Mouse (Mus musculus): Measurements from ENCODE around the gene B130006D01Rik. TPM values are rescaled to one million over a fixed set of nuclear protein-coding genes. Genes with fewer than 3 reads are reported as not detected.

Gene B130006D01Rik
- polyA plus RNA-seq, 1 experiment from 2014 or later: 1.7 TPM

DNA sequence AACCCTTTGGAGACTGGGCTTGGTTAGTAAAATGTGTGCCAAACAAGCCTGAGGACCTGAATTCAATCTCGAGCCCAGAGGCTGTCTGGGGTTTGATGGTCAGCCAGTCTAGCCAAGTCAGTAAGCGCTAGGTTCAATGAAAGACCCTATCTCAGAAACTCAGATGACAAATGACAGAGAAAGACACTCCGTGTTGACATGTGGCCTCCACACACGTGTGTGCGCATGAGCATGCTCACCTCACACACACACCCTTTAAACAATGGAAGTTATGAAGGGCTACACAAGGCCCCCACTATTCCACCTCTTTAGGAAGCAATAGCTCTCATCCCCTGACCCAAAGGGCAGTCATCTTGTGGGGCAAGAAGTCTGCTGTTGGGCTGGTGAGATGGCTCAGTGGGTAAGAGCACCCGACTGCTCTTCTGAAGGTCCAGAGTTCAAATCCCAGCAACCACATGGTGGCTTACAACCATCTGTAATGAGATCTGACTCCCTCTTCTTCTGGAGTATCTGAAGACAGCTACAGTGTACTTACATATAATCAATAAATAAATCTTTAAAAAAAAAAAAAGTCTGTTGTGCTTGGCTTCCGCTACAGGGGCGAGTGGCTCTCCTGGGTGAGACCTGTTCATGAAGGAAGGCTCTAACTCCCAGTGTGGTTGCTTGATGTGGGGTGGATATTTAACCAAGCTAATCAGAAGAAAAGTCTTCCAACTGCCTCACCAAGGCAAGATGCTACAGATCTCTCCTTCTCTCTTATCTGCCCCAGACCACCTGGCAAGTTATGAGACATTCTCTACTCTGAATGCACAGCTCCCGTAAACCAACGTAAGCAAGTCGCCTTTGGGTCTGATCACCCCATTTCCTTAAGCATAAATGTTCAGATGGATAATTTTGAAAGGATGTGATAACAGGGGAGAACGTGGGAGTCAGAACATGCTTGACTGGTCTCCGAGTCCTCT is 22.3 kb upstream of the B130006D01Rik start:
- H3K27me3 ChIP-seq (replicated peaks): no peaks in the 10 kb centered on the region
- no peak overlapping the region for H3K9ac ChIP-seq
- H3K27ac ChIP-seq: no peak overlapping the region
- no peak overlapping the region for H3K4me3 ChIP-seq
- no peak overlapping the region for H3K4me2 ChIP-seq
- ATAC-seq (replicated peaks): no peak
- H3K9me3 ChIP-seq: no peaks in the 10 kb centered on the region
- H3K36me3 ChIP-seq (replicated peaks): no peaks in the 10 kb centered on the region
- WGBS: 92% methylated on average over 13 of the region's 13 CpGs
- H3K4me1 ChIP-seq: no peaks in the 10 kb centered on the region

DNA sequence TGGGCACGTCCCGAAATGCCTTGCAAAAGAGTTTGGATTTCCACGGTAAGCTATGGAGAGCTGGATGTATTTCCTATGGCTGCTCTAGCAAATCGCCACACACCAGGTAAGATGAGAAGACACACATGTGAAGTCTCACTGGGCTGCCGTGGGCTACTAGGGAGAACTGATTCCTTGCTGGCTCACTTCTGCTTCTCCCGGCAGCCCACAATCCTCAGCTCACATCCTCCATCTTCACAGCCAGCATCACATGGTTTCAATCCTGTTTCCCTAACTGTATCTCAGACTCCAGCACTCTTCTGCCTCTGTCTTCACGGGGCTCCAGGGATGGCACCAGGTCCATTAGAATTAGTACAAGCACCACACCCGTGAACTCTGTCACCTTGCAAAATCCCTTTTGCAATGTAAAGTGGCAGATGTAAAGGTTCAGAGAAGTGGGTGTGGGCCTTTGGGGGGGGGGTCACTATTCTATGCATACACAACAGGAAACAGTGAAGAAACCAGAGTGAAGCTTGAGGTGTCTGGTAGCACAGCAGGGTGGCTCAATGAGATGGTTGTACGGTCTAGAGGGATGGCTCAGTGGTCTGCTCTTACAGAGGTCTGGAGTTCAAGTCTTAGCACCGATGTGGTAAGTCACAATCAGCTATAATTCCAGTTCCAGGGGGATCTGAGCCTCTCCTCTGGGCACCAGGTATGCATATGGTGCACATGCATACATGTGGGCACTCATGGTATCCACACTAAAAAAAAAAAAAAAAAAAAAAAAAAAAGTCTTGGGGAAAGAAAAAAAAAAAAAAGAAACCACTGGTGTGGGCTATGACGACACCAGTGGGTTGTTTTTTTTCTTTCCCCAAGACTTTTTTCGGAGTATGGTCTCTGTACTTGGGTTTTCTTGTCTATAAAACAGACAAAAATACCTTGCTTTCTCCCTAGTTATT is 19.1 kb upstream of the B130006D01Rik start:
- H3K27ac ChIP-seq: no peak overlapping the region
- H3K36me3 ChIP-seq (replicated peaks): no peaks in the 10 kb centered on the region
- no peaks in the 10 kb centered on the region for H3K4me1 ChIP-seq
- H3K4me2 ChIP-seq: no peak overlapping the region
- WGBS: 92% methylated on average over 12 of the region's 12 CpGs
- H3K27me3 ChIP-seq (replicated peaks): no peaks in the 10 kb centered on the region
- no peak overlapping the region for H3K4me3 ChIP-seq
- H3K9me3 ChIP-seq: no peaks in the 10 kb centered on the region
- no peak for ATAC-seq (replicated peaks)
- H3K9ac ChIP-seq: no peak overlapping the region

DNA sequence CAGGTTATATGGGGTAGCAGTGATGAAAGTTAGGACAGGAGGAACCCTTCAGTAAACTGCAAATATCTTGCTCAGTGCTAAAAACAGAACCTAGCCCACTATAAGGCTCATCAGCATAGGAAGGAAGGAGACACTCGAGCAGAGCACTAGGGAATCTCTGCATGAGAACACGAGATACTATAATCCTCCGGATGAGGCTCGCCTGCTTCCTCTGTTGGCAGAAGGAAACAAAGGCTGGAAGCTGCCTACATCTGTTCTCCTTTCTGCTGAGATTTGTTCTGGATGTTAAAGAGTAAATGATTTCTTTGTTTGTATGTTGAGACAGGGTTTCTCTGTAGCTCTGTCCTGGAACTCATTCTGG is 18.4 kb upstream of the B130006D01Rik start:
- no peak for ATAC-seq (replicated peaks)
- H3K4me2 ChIP-seq: no peak overlapping the region
- H3K9me3 ChIP-seq: no peaks in the 10 kb centered on the region
- H3K27me3 ChIP-seq (replicated peaks): no peaks in the 10 kb centered on the region
- WGBS: 40% methylated on average over 4 of the region's 4 CpGs
- H3K4me3 ChIP-seq: no peak overlapping the region
- H3K4me1 ChIP-seq: no peaks in the 10 kb centered on the region
- H3K36me3 ChIP-seq (replicated peaks): no peaks in the 10 kb centered on the region
- no peak overlapping the region for H3K27ac ChIP-seq
- H3K9ac ChIP-seq: no peak overlapping the region

DNA sequence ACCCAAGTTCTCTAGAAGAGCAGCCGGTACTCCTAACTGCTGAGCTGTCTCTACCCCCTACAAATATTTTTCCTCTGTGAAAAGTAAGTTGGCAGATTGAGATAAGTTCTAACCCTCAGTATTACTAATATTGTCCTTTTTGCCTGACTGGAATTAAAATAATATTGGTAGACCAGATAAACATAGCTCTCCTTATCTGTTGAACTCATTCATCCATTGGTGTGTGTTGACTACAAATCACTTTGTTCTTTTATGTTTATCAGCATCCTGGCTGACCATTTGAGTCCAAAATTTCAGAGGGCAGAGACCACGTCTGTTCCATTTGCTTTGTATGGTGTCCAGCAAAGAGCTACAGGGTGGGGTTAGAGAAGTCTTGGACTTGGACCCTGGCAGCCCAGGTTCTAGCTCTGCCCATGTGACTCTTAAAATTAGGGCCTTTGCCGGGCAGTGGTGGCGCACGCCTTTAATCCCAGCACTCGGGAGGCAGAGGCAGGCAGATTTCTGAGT is 13.8 kb upstream of the B130006D01Rik start:
- H3K9me3 ChIP-seq: no peaks in the 10 kb centered on the region
- 92% methylated on average over 6 of the region's 6 CpGs for WGBS
- H3K36me3 ChIP-seq (replicated peaks): no peaks in the 10 kb centered on the region
- H3K9ac ChIP-seq: no peak overlapping the region
- no peak overlapping the region for H3K4me3 ChIP-seq
- H3K27ac ChIP-seq: no peak overlapping the region
- no peak overlapping the region for H3K4me2 ChIP-seq
- ATAC-seq (replicated peaks): no peak
- H3K27me3 ChIP-seq (replicated peaks): no peaks in the 10 kb centered on the region
- H3K4me1 ChIP-seq: peaks cover 11% of the 10 kb centered on the region

DNA sequence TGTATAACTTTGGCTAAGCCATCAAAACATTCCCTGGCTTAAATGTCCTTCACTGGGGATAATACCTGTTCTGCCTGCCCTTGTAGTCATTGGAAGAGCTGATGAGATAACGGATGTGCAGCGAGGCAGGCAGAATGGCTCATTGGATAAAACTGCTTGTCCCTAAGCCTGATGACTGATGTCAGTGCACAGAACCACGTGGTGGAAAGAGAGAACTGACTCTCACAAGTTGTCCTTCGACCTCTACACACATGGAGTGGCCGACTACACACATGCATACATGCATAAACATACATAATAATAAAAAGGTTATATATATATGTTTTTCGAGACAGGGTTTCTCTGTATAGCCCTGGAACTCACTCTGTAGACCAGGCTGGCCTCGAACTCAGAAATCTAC is 12.9 kb upstream of the B130006D01Rik start:
- Histone ChIP-seq H3K4me2 (no peak overlapping the region), H3K9me3 (no peaks in the 10 kb centered on the region), H3K27me3 (replicated peaks) (no peaks in the 10 kb centered on the region), H3K27ac (no peak overlapping the region), H3K4me1 (peaks cover 20% of the 10 kb centered on the region), H3K4me3 (no peak overlapping the region), H3K9ac (no peak overlapping the region), H3K36me3 (replicated peaks) (no peaks in the 10 kb centered on the region)
- ATAC-seq (replicated peaks): no peak
- WGBS: 83% methylated on average over 7 of the region's 7 CpGs

DNA sequence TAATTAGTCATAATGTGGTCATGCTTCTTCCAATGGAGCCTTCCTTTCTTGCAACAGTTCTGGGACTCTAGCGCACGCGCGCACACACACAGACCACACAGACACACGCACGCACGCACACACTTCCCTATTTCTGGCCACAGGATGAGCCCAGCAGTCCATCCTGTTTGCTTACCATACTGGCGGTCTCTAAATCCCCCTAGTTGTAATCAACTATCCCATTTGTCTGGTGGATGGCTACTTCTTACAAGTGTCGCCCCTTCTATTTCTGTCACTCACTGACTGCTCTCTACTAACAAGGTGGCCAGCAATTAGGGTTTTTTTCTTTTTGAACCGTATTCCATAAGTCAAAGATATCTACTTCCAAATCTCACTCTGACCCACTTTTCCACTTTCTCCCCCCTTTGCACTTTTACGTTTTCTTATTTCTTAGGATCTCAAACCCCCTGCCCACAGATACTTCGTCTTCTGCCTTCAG is 11.3 kb upstream of the B130006D01Rik start:
- 28% methylated on average over 12 of the region's 12 CpGs for WGBS
- H3K4me2 ChIP-seq: peak overlapping the region; percentile 67

DNA sequence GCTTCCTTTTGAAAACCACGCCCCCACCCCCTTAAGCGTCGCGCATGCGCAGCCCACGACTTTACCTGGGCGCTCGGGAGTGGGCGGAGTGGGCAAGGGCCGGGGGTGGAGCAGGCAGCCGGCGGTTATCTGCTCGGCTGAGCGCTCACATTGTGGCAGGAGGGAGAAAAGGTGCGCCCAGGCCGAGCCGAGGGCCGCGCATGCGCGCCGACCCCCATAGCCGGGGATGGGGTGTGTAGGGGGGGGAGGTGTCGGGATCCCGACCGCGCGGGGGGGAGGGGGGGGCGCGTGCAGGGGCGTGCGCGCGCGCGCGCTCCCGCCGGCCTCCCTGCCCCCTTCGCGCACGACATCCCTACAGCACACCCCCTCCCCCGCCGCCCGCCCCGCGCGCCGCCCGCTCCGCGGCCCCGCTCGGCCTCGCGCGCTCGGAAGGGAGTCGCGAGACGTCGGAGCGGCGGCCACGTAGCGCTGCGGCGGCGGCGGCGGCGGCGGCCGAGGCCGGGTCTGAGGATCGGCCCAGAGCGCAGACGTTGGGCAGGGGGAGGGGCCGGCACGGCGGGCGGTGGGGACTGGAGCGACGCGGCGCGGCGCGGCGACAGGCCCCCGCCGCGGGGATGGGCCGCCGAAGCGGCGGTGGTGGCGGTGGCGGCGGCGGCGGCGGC is 10.7 kb upstream of the B130006D01Rik start, which contains the start of gene Zfp652:
Zfp652 (plus strand) TSS at position 111 of the 662 bp plus-strand sequence.
- no peaks in the 10 kb centered on the region for H3K9me3 ChIP-seq
- H3K27ac ChIP-seq: peak within 1 kb of the TSS; percentile 95
- peak within 1 kb of the TSS; percentile 80 for H3K9ac ChIP-seq
- H3K4me1 ChIP-seq: peaks cover 34% of the 10 kb centered on the region
- WGBS: under 1% methylated on average over 45 of the region's 103 CpGs
- no peaks in the 10 kb centered on the region for H3K27me3 ChIP-seq (replicated peaks)
- no peaks in the 10 kb centered on the region for H3K36me3 ChIP-seq (replicated peaks)
- peak within 1 kb of the TSS; percentile 67 for H3K4me2 ChIP-seq
- ATAC-seq (replicated peaks): peak; percentile 91
- peak within 1 kb of the TSS; percentile 84 for H3K4me3 ChIP-seq

More for the DNA sequence above, 11.3 kb upstream of the B130006D01Rik start:
- H3K27ac ChIP-seq: peak overlapping the region; percentile 95
- peak; percentile 18 for ATAC-seq (replicated peaks)
- no peaks in the 10 kb centered on the region for H3K27me3 ChIP-seq (replicated peaks)
- peak overlapping the region; percentile 84 for H3K4me3 ChIP-seq
- peaks cover 34% of the 10 kb centered on the region for H3K4me1 ChIP-seq
- no peaks in the 10 kb centered on the region for H3K36me3 ChIP-seq (replicated peaks)
- H3K9ac ChIP-seq: peak overlapping the region; percentile 80
- H3K9me3 ChIP-seq: no peaks in the 10 kb centered on the region

DNA sequence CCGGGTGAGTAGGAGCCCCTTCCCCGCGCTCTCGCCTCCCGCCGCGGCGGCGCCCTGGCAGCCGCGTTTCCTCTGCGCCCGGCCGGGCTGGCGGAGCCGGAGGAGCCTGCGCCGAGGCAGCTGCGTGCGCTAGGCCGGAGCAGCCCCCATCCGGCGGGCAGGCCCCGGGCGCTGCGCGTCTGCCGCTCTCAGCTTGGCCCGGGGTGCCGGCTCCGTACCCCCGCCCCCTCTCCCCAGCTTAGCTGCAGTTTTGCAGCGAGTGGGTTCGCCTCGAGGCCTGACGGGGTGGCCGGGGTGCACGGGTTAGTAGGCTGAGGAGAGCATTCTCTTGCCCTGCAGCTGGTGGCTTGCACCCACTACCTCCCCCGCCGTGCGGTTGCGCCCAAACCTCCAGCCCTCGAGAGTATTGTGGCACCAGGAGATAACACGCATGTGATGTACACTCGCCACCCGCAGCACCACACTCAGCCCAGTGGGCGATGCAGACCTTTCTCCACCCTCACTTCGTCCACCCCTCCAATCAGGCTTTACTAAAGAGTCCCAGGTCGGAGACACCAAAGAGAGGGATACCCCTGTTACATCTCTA is 10.1 kb upstream of the B130006D01Rik start:
- no peaks in the 10 kb centered on the region for H3K36me3 ChIP-seq (replicated peaks)
- peak; percentile 69 for ATAC-seq (replicated peaks)
- peaks cover 34% of the 10 kb centered on the region for H3K4me1 ChIP-seq
- H3K27me3 ChIP-seq (replicated peaks): no peaks in the 10 kb centered on the region
- H3K4me2 ChIP-seq: peak overlapping the region; percentile 67
- H3K9ac ChIP-seq: peak overlapping the region; percentile 80
- no peaks in the 10 kb centered on the region for H3K9me3 ChIP-seq
- WGBS: under 1% methylated on average over 40 of the region's 49 CpGs
- peak overlapping the region; percentile 95 for H3K27ac ChIP-seq
- H3K4me3 ChIP-seq: peak overlapping the region; percentile 84

DNA sequence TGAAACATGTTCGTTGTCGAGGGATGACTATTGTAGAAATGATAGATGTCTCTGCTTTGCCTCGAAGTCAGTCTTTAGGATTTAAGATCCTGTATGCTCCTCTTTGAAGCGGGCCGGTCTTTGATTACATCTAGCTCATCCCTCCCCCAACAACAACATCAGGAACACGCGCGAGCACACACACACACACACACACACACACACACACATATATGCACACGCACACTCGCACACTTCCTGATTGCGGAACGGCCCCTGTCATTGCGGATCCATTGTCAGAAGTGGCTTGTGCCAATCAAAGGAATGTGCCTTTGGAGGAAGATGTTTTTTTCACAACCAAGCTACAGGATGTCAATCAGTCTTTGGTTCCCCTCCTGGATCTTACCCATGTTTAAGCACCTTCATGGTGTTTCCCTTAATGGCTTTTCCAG is 9.6 kb upstream of the B130006D01Rik start:
- Histone ChIP-seq H3K27ac (peak overlapping the region; percentile 95), H3K9me3 (no peaks in the 10 kb centered on the region), H3K36me3 (replicated peaks) (no peaks in the 10 kb centered on the region), H3K27me3 (replicated peaks) (no peaks in the 10 kb centered on the region), H3K9ac (peak overlapping the region; percentile 80), H3K4me3 (peak overlapping the region; percentile 84), H3K4me1 (peaks cover 34% of the 10 kb centered on the region), H3K4me2 (peak overlapping the region; percentile 67)
- 0 out of 2 replicates have a peak, but pooled peaks have one; percentile 2 for ATAC-seq (replicated peaks)
- under 1% methylated on average over 13 of the region's 13 CpGs for WGBS

DNA sequence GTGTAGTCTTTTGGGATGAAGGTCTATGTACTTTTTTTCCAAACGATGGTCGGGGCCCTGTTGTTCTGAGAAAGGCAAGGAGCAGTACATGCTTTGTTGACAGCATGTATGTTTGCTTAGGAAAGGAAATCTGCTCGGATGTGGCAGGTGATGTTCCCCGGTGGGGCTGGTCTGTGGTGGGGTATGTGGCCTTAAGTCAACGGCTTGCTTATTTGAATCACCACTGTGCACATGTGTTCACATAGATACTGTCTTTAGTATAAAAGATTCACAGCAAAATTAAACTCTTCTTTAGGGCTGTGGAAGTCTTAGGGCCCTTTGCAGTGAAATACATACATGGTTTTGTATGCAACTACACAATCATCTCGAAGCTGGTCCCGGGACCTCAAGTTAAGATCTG is 9.0 kb upstream of the B130006D01Rik start:
- Histone ChIP-seq H3K4me2 (peak overlapping the region; percentile 67), H3K36me3 (replicated peaks) (no peaks in the 10 kb centered on the region), H3K9ac (peak overlapping the region; percentile 80), H3K4me1 (peaks cover 34% of the 10 kb centered on the region), H3K27me3 (replicated peaks) (no peaks in the 10 kb centered on the region), H3K4me3 (peak overlapping the region; percentile 84), H3K27ac (peak overlapping the region; percentile 95), H3K9me3 (no peaks in the 10 kb centered on the region)
- WGBS: 28% methylated on average over 7 of the region's 7 CpGs
- no peak for ATAC-seq (replicated peaks)

DNA sequence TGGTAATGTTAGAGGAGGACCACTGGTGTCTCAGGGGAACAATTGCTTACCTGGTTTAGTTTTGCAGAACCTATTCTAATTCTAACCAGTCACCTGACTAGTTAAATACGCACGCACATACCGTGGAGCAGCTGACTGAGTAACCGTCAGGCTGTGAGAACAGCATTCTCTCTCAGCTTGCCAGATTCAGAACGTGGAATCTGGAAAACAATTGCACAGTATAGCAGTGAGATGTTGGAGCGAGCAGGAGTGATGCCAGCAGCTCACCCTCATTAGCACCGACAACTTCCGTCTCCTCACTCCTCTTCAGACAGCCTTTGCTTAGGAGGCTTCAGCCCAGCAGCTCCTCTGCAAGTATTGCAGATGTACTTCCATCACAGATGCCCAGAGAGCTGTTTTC is 7.3 kb upstream of the B130006D01Rik start:
- Histone ChIP-seq H3K4me2 (0 out of 2 replicates have a peak overlapping the region, but pooled peaks have one; percentile 9), H3K9ac (no peak overlapping the region), H3K4me1 (peaks cover 34% of the 10 kb centered on the region), H3K27me3 (replicated peaks) (no peaks in the 10 kb centered on the region), H3K27ac (no peak overlapping the region), H3K36me3 (replicated peaks) (no peaks in the 10 kb centered on the region), H3K9me3 (no peaks in the 10 kb centered on the region), H3K4me3 (no peak overlapping the region)
- no peak for ATAC-seq (replicated peaks)
- 58% methylated on average over 8 of the region's 8 CpGs for WGBS

All from midbrain, embryonic 15.5 days (tissue).